Mouse (Mus musculus) skeletal muscle tissue, adult 2 months (tissue): ENCODE results near the gene Atp5h.

Experiments
- DNase-seq: peaks from one replicate; pipeline ENCODE4 v3.0.0-alpha.2; 2012; ENCODE audit warnings: low read depth, low spot score

Gene Atp5h

GRCm38 (mm10) chr11:115437571-115438122 is 17.9 kb upstream of the Atp5h start:
- DNase-seq, result no peak

- no peak for DNase-seq
These were observed 16.0 kb upstream of the Atp5h start for GRCm38 (mm10) chr11:115435596-115436337.

- DNase-seq, result no peak
These were observed 13.6 kb upstream of the Atp5h start for GRCm38 (mm10) chr11:115433342-115433741.

GRCm38 (mm10) chr11:115432814-115433213 is 13.1 kb upstream of the Atp5h start:
- no peak for DNase-seq

- DNase-seq, result no peak
These were observed 10.8 kb upstream of the Atp5h start for GRCm38 (mm10) chr11:115430561-115430960.

GRCm38 (mm10) chr11:115429307-115429706 is 9.5 kb upstream of the Atp5h start:
- no peak for DNase-seq

- no peak for DNase-seq
These were observed 7.9 kb upstream of the Atp5h start for GRCm38 (mm10) chr11:115427482-115428331.

GRCm38 (mm10) chr11:115425671-115426070 is 5.9 kb upstream of the Atp5h start:
- DNase-seq, result no peak

- DNase-seq, result no peak
These were observed 4.9 kb upstream of the Atp5h start for GRCm38 (mm10) chr11:115424666-115425065.

- DNase-seq, result no peak
These were observed 3.3 kb upstream of the Atp5h start for GRCm38 (mm10) chr11:115423091-115423490.

GRCm38 (mm10) chr11:115421972-115422371 is 2.2 kb upstream of the Atp5h start:
- no peak for DNase-seq

GRCm38 (mm10) chr11:115421328-115421727 is 1.6 kb upstream of the Atp5h start:
- DNase-seq, result no peak

GRCm38 (mm10) chr11:115420336-115421190 is 801 bp upstream of the Atp5h start:
- no peak for DNase-seq

- DNase-seq, result no peak
These were observed 10.2 kb downstream of the Atp5h start for GRCm38 (mm10) chr11:115409556-115409955.

GRCm38 (mm10) chr11:115408266-115408920 is 11.4 kb downstream of the Atp5h start:
- DNase-seq, result no peak

- no peak for DNase-seq
These were observed 12.8 kb downstream of the Atp5h start for GRCm38 (mm10) chr11:115406858-115407401.

- no peak for DNase-seq
These were observed 14.0 kb downstream of the Atp5h start for GRCm38 (mm10) chr11:115405723-115406122.

GRCm38 (mm10) chr11:115403338-115404124 is 16.2 kb downstream of the Atp5h start, which contains the start of gene Mrpl58:
TSS of gene Mrpl58 (plus strand) at chr11:115403752.
- DNase-seq, result peak; percentile 72

GRCm38 (mm10) chr11:115400630-115401391 is 19.0 kb downstream of the Atp5h start:
- no peak for DNase-seq
